Mouse (Mus musculus): ENCODE data around the gene Axdnd1. TPM values are rescaled to one million over a fixed set of nuclear protein-coding genes. Genes with fewer than 3 reads are reported as not detected.

Axdnd1 gene
- polyA plus RNA-seq, 1 experiment from 2014 or later = 0.43 TPM

DNA sequence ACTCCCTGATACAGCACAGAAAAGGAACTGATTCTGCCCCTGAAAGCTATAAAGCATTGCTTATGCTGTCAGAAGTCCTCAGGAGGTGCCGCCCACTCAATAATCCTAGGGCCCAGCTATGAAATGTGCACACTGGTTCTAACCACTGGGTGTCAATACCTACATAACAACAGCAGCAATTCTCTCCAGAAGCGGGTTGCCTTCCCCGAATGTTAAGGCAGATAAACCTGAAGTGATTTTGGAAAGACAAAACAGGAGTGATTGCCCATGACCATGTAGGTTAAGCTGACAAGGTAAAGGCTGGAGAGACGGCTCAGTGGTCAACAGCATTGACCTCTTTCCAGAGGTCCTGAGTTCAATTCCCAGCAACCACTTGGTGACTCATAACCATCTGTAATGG lies 4.8 kb upstream of the Axdnd1 start:
- H3K4me1 ChIP-seq (replicated peaks; ENCODE audit: control insufficient read depth, insufficient read depth, low read length) = no peaks in the 10 kb centered on the region
- H3K27me3 ChIP-seq (ENCODE audit: control insufficient read depth, insufficient read depth, low read length) = no peaks in the 10 kb centered on the region
- DNase-seq (ENCODE audit: low spot score) (no peak), ATAC-seq (replicated peaks; ENCODE audit: low FRiP score) (no peak)
- 93% methylated on average over 4 of the region's 4 CpGs for WGBS
- no peak overlapping the region for H3K27ac ChIP-seq (ENCODE audit: low read depth, low read length)
- H3K9ac ChIP-seq (ENCODE audit: low read length) = no peak overlapping the region
- no peaks in the 10 kb centered on the region; the same call in 1 of the 2 replicates for H3K36me3 ChIP-seq (ENCODE audit: control insufficient read depth, insufficient read depth, low read length)
- no peak overlapping the region for H3K4me2 ChIP-seq (ENCODE audit: low read depth, low read length, severe bottlenecking)
- no peaks in the 10 kb centered on the region for H3K9me3 ChIP-seq (ENCODE audit: control insufficient read depth, low read length)
- no peak overlapping the region for H3K4me3 ChIP-seq (ENCODE audit: low read depth, low read length)

DNA sequence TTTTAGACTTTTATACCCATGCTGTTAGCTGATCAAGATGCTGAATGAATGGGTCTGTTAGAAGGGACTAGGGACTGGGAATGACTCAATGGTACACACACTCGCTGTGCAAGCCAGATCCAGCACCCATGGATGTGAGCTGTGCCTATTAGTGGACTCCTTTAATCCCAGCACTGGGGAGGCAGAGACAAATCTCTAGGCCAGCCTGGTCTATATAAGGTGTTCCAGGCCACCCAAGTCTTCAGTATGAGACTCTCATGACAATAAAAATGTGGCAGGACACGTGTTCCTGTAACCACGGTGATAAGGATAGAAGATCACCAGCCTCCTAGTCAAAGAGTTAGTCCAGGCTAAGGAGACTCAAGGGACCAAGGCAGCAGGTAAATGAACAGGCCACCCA lies 3.1 kb upstream of the Axdnd1 start:
- Histone ChIP-seq H3K27ac (ENCODE audit: low read depth, low read length) (no peak overlapping the region), H3K4me1 (replicated peaks; ENCODE audit: control insufficient read depth, insufficient read depth, low read length) (no peaks in the 10 kb centered on the region), H3K27me3 (ENCODE audit: control insufficient read depth, insufficient read depth, low read length) (no peaks in the 10 kb centered on the region), H3K4me3 (ENCODE audit: low read depth, low read length) (no peak overlapping the region), H3K4me2 (ENCODE audit: low read depth, low read length, severe bottlenecking) (no peak overlapping the region), H3K9me3 (ENCODE audit: control insufficient read depth, low read length) (no peaks in the 10 kb centered on the region), H3K9ac (ENCODE audit: low read length) (no peak overlapping the region), H3K36me3 (ENCODE audit: control insufficient read depth, insufficient read depth, low read length) (no peaks in the 10 kb centered on the region)
- ATAC-seq (replicated peaks; ENCODE audit: low FRiP score) (no peak), DNase-seq (ENCODE audit: low spot score) (no peak)
- WGBS = 83% methylated on average over 3 of the region's 3 CpGs

DNA sequence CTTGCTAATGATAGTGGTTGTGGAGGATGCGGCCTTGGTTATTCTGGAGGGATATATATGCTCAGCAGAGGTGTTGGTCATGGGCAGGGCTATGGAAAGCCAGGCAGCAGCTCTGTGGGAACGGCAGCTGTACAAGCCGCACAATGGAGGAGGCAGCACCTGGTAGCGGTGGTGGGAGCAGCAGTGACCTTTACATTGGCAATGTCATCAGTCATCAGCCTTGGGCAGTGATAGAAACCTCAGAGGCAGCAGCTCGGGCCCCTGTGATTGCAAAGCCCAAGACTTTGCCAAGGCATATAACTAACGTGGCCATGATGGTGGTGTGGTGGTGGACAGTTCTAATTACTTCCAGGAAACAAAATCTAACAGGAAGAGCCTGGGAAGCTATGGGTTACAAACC lies 2.5 kb upstream of the Axdnd1 start:
- no peak overlapping the region for H3K4me2 ChIP-seq (ENCODE audit: low read depth, low read length, severe bottlenecking)
- no peak overlapping the region for H3K9ac ChIP-seq (ENCODE audit: low read length)
- H3K4me3 ChIP-seq (ENCODE audit: low read depth, low read length) = no peak overlapping the region
- H3K9me3 ChIP-seq (ENCODE audit: control insufficient read depth, low read length) = no peaks in the 10 kb centered on the region
- 86% methylated on average over 6 of the region's 6 CpGs for WGBS
- no peaks in the 10 kb centered on the region for H3K27me3 ChIP-seq (ENCODE audit: control insufficient read depth, insufficient read depth, low read length)
- no peaks in the 10 kb centered on the region for H3K4me1 ChIP-seq (replicated peaks; ENCODE audit: control insufficient read depth, insufficient read depth, low read length)
- no peak overlapping the region for H3K27ac ChIP-seq (ENCODE audit: low read depth, low read length)
- ATAC-seq (replicated peaks; ENCODE audit: low FRiP score) (no peak), DNase-seq (ENCODE audit: low spot score) (no peak)
- H3K36me3 ChIP-seq (ENCODE audit: control insufficient read depth, insufficient read depth, low read length) = no peaks in the 10 kb centered on the region

DNA sequence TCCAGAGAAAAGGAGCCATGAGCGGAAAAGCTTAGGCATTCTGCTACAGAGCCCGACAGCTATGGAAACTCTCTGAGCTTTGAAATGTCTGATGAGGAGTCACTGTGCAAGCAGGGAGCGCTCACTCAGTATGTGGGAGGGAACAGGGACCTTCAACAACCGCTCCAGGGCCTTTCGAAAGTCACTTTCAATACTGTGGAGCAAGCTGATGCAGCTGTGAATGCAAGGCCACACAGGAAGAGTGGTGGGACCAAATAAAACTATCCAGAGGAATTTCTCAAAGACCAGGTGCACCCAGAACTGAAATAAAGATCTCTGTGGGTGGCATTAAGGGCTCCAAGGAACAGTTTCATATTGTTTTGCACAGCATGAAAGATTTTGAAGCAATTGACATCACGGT lies 1.9 kb upstream of the Axdnd1 start:
- 80% methylated on average over 6 of the region's 6 CpGs for whole genome bisulfite sequencing
- no peak overlapping the region for H3K4me3 ChIP-seq (ENCODE audit: low read depth, low read length)
- H3K4me1 ChIP-seq (replicated peaks; ENCODE audit: control insufficient read depth, insufficient read depth, low read length) = no peaks in the 10 kb centered on the region
- ATAC-seq (replicated peaks; ENCODE audit: low FRiP score) = no peak
- no peaks in the 10 kb centered on the region for H3K9me3 ChIP-seq (ENCODE audit: control insufficient read depth, low read length)
- H3K36me3 ChIP-seq (ENCODE audit: control insufficient read depth, insufficient read depth, low read length) = no peaks in the 10 kb centered on the region
- H3K9ac ChIP-seq (ENCODE audit: low read length) = no peak overlapping the region
- H3K27ac ChIP-seq (ENCODE audit: low read depth, low read length) = no peak overlapping the region
- no peaks in the 10 kb centered on the region for H3K27me3 ChIP-seq (ENCODE audit: control insufficient read depth, insufficient read depth, low read length)
- DNase-seq (ENCODE audit: low spot score) = no peak
- H3K4me2 ChIP-seq (ENCODE audit: low read depth, low read length, severe bottlenecking) = no peak overlapping the region

DNA sequence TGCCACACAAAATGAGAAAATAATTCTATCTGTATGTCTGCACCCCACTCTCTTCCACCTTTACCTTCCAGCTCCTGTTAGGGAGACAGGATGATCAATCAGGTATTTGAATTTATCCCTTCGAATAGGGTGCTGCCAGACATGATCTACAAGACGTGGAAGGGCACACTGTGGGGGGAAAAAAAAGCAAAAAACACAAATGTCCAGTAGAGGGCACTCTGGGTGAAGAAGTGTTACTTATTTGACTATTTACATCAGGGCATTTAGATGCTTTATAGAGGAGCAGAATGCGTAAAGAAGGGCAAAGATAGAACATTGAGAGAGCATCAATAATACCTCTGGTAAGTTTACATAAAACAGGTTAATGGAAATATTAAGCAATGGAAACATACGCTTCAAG lies 2.8 kb downstream of the Axdnd1 start:
- 64% methylated on average over 4 of the region's 4 CpGs for WGBS
- DNase-seq (ENCODE audit: low spot score) = no peak

DNA sequence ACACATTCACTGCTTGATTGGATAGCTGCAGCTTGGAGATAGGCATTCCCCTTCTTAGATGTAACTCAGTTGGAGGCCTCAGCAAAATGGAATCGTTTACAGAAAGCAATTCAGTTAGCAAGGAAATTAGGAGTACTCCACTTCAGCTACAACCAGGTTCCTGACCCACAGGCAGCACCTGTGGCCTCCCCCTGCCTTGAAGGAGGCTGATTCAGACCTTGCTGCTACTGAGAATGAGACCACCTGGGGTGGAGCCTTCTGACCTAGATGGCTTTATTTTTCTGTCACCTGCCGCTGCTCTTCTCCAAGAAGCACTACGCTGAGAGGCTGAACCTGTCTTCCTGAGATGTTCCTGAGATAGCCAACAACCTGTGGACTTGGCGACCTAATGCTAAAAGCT lies 12.4 kb downstream of the Axdnd1 start:
- WGBS = 72% methylated on average over 4 of the region's 4 CpGs

More for the DNA sequence above, 2.8 kb downstream of the Axdnd1 start:
- ATAC-seq (replicated peaks; ENCODE audit: low FRiP score) = no peak
- Histone ChIP-seq H3K4me1 (replicated peaks; ENCODE audit: control insufficient read depth, insufficient read depth, low read length) (no peaks in the 10 kb centered on the region), H3K4me2 (ENCODE audit: low read depth, low read length, severe bottlenecking) (no peak overlapping the region), H3K4me3 (ENCODE audit: low read depth, low read length) (no peak overlapping the region), H3K27me3 (ENCODE audit: control insufficient read depth, insufficient read depth, low read length) (no peaks in the 10 kb centered on the region), H3K27ac (ENCODE audit: low read depth, low read length) (no peak overlapping the region), H3K9me3 (ENCODE audit: control insufficient read depth, low read length) (no peaks in the 10 kb centered on the region; the same call in 1 of the 2 replicates), H3K36me3 (ENCODE audit: control insufficient read depth, insufficient read depth, low read length) (no peaks in the 10 kb centered on the region), H3K9ac (ENCODE audit: low read length) (no peak overlapping the region)

DNA sequence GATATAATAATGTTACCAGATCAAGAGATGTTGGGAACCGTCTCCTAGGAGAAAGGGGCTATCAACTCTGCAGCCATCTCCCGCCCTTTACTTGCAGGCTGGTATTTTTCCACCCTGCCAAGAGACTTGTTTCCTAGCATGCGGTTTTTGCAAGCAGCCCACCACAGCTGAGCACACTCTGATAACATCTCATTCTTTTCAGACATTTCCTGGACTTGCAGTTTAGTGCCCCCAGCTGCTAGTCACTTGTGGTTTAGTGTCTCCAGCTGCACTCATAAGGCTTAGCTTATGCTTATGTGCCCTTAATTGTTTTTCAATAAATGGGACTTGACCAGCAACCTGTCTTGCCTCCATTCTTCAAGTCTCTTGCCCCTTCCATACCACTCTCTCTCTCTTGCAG lies 13.0 kb downstream of the Axdnd1 start:
- H3K27me3 ChIP-seq (ENCODE audit: control insufficient read depth, insufficient read depth, low read length) = no peaks in the 10 kb centered on the region
- ATAC-seq (replicated peaks; ENCODE audit: low FRiP score) (no peak), DNase-seq (ENCODE audit: low spot score) (no peak)
- 62% methylated on average over 3 of the region's 3 CpGs for WGBS
- H3K4me1 ChIP-seq (replicated peaks; ENCODE audit: control insufficient read depth, insufficient read depth, low read length) = no peaks in the 10 kb centered on the region
- no peaks in the 10 kb centered on the region for H3K9me3 ChIP-seq (ENCODE audit: control insufficient read depth, low read length)
- no peak overlapping the region for H3K4me3 ChIP-seq (ENCODE audit: low read depth, low read length)
- H3K9ac ChIP-seq (ENCODE audit: low read length) = no peak overlapping the region
- no peak overlapping the region for H3K27ac ChIP-seq (ENCODE audit: low read depth, low read length)
- no peaks in the 10 kb centered on the region for H3K36me3 ChIP-seq (ENCODE audit: control insufficient read depth, insufficient read depth, low read length)
- H3K4me2 ChIP-seq (ENCODE audit: low read depth, low read length, severe bottlenecking) = no peak overlapping the region

More for the DNA sequence above, 12.4 kb downstream of the Axdnd1 start:
- Histone ChIP-seq H3K4me2 (ENCODE audit: low read depth, low read length, severe bottlenecking) (no peak overlapping the region), H3K27me3 (ENCODE audit: control insufficient read depth, insufficient read depth, low read length) (no peaks in the 10 kb centered on the region), H3K4me1 (replicated peaks; ENCODE audit: control insufficient read depth, insufficient read depth, low read length) (no peaks in the 10 kb centered on the region), H3K9ac (ENCODE audit: low read length) (no peak overlapping the region), H3K27ac (ENCODE audit: low read depth, low read length) (no peak overlapping the region), H3K4me3 (ENCODE audit: low read depth, low read length) (no peak overlapping the region), H3K36me3 (ENCODE audit: control insufficient read depth, insufficient read depth, low read length) (no peaks in the 10 kb centered on the region), H3K9me3 (ENCODE audit: control insufficient read depth, low read length) (no peaks in the 10 kb centered on the region)
- ATAC-seq (replicated peaks; ENCODE audit: low FRiP score) = no peak
- no peak for DNase-seq (ENCODE audit: low spot score)

DNA sequence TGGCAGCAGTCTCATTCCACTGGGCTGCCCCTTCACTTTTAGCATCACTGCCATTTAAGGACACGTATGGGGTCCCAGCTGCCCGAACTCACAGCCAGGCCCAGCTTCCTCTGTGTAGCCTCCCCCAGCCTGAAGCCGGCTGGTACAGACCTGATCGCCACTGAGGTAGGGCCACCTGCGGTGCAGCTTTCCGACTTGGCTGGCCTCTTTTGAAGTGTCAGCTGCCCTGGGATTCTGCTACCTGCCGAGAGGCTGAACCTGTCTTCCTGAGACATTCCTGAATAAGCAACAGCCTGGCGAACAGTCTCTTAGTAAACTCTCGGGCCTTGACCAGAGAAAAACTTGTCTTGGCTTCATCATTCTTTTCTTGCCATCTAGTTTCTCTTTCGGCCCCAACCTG lies 17.7 kb downstream of the Axdnd1 start:
- 31% methylated on average over 10 of the region's 10 CpGs for WGBS
- H3K4me2 ChIP-seq (ENCODE audit: low read depth, low read length, severe bottlenecking) = no peak overlapping the region
- ATAC-seq (replicated peaks; ENCODE audit: low FRiP score) = no peak

DNA sequence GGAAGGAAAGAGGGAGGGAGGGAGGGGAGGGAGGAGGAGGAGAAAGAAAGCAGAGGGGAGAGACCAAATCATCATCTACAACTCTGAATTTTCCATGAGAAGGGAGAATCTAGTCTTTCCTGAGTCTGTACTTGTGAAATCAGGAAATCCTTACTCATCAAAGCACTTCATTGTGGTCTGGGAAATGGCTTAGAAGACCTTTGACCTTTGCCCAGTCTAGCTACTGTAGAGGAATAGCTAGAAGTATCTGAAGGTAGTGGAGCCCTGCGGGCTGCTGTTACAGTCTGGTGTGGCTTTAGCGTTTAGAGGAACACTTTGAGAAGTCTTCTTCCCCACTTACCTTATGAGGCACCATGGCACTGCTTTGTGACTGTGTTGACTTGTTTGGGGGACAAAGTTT lies 18.5 kb downstream of the Axdnd1 start:
- no peaks in the 10 kb centered on the region for H3K4me1 ChIP-seq (replicated peaks; ENCODE audit: control insufficient read depth, insufficient read depth, low read length)
- no peak for ATAC-seq (replicated peaks; ENCODE audit: low FRiP score)
- H3K36me3 ChIP-seq (ENCODE audit: control insufficient read depth, insufficient read depth, low read length) = no peaks in the 10 kb centered on the region
- no peak for DNase-seq (ENCODE audit: low spot score)
- no peak overlapping the region for H3K27ac ChIP-seq (ENCODE audit: low read depth, low read length)
- H3K9me3 ChIP-seq (ENCODE audit: control insufficient read depth, low read length) = no peaks in the 10 kb centered on the region
- no peak overlapping the region for H3K4me2 ChIP-seq (ENCODE audit: low read depth, low read length, severe bottlenecking)
- no peaks in the 10 kb centered on the region for H3K27me3 ChIP-seq (ENCODE audit: control insufficient read depth, insufficient read depth, low read length)
- no peak overlapping the region for H3K9ac ChIP-seq (ENCODE audit: low read length)
- no peak overlapping the region for H3K4me3 ChIP-seq (ENCODE audit: low read depth, low read length)
- WGBS = 59% methylated on average over 2 of the region's 2 CpGs

More for the DNA sequence above, 17.7 kb downstream of the Axdnd1 start:
- no peak overlapping the region for H3K4me3 ChIP-seq (ENCODE audit: low read depth, low read length)
- H3K36me3 ChIP-seq (ENCODE audit: control insufficient read depth, insufficient read depth, low read length) = no peaks in the 10 kb centered on the region
- no peak for DNase-seq (ENCODE audit: low spot score)
- no peak overlapping the region for H3K9ac ChIP-seq (ENCODE audit: low read length)
- no peaks in the 10 kb centered on the region for H3K9me3 ChIP-seq (ENCODE audit: control insufficient read depth, low read length)
- no peaks in the 10 kb centered on the region for H3K27me3 ChIP-seq (ENCODE audit: control insufficient read depth, insufficient read depth, low read length)
- H3K4me1 ChIP-seq (replicated peaks; ENCODE audit: control insufficient read depth, insufficient read depth, low read length) = no peaks in the 10 kb centered on the region
- H3K27ac ChIP-seq (ENCODE audit: low read depth, low read length) = no peak overlapping the region
